Mouse (Mus musculus): ENCODE results near the gene D330045A20Rik. TPM values are rescaled to one million over a fixed set of nuclear protein-coding genes. Genes with fewer than 3 reads are reported as not detected.
"Not testable (repeated sequence)": the region's sequence is repeated elsewhere in the genome, so short reads cannot be mapped to it uniquely, and the experiment has no call there.

D330045A20Rik gene
- 3.9 and 4.2 TPM in 2 replicates for polyA plus RNA-seq (2015; fragmentation: Nextera tagmentation; extraction: Ambion mirVana)

GRCm38 (mm10) chrX:139480022-139480894 is at the start of gene D330045A20Rik:
D330045A20Rik (plus strand) TSS chrX:139480367.
- no peak for ATAC-seq
- H3K4me1 ChIP-seq (replicated peaks; ENCODE audit: control insufficient read depth, insufficient read depth, low read length), result no peaks in the 10 kb centered on the region
- no peaks in the 10 kb centered on the region for H3K36me3 ChIP-seq (ENCODE audit: control insufficient read depth, insufficient read depth)
- H3K4me2 ChIP-seq (replicated peaks; ENCODE audit: low read depth), result peak within 1 kb of the TSS; percentile 66
- H3K27ac ChIP-seq (ENCODE audit: low read depth, low read length), result no peak within 1 kb of the TSS
- no peaks in the 10 kb centered on the region for H3K9me3 ChIP-seq (ENCODE audit: control insufficient read depth)
- no peaks in the 10 kb centered on the region for H3K27me3 ChIP-seq (replicated peaks; ENCODE audit: control insufficient read depth, insufficient read depth, low read length)
- WGBS, result 23% methylated on average over 28 of the region's 28 CpGs
- H3K9ac ChIP-seq (ENCODE audit: low read depth, low read length), result no peak within 1 kb of the TSS
- TF ChIP-seq CTCF (IDR thresholded peaks at IDR 0.05; ENCODE audit: low read depth), result no peak
- peak within 1 kb of the TSS; percentile 32 for H3K4me3 ChIP-seq (ENCODE audit: low read depth, low read length)

- Histone ChIP-seq H3K27ac (ENCODE audit: low read depth, low read length) (no peak overlapping the region), H3K4me2 (replicated peaks; ENCODE audit: low read depth) (no peak overlapping the region), H3K4me1 (replicated peaks; ENCODE audit: control insufficient read depth, insufficient read depth, low read length) (no peaks in the 10 kb centered on the region), H3K4me3 (ENCODE audit: low read depth, low read length) (no peak overlapping the region), H3K9me3 (ENCODE audit: control insufficient read depth) (no peaks in the 10 kb centered on the region), H3K27me3 (replicated peaks; ENCODE audit: control insufficient read depth, insufficient read depth, low read length) (no peaks in the 10 kb centered on the region), H3K36me3 (ENCODE audit: control insufficient read depth, insufficient read depth) (no peaks in the 10 kb centered on the region), H3K9ac (ENCODE audit: low read depth, low read length) (no peak overlapping the region)
- no peak for TF ChIP-seq CTCF (IDR thresholded peaks at IDR 0.05; ENCODE audit: low read depth)
- WGBS, result 73% methylated on average over 2 of the region's 2 CpGs
- ATAC-seq, result no peak
Observed at GRCm38 (mm10) chrX:139432550-139432949, 47.6 kb upstream of the D330045A20Rik start.

- Histone ChIP-seq H3K4me2 (replicated peaks; ENCODE audit: low read depth) (no peak overlapping the region), H3K9ac (ENCODE audit: low read depth, low read length) (no peak overlapping the region), H3K27me3 (replicated peaks; ENCODE audit: control insufficient read depth, insufficient read depth, low read length) (no peaks in the 10 kb centered on the region), H3K4me1 (replicated peaks; ENCODE audit: control insufficient read depth, insufficient read depth, low read length) (no peaks in the 10 kb centered on the region), H3K36me3 (ENCODE audit: control insufficient read depth, insufficient read depth) (no peaks in the 10 kb centered on the region), H3K9me3 (ENCODE audit: control insufficient read depth) (no peaks in the 10 kb centered on the region), H3K4me3 (ENCODE audit: low read depth, low read length) (no peak overlapping the region), H3K27ac (ENCODE audit: low read depth, low read length) (no peak overlapping the region)
- ATAC-seq, result no peak
- 73% methylated on average over 2 of the region's 2 CpGs for WGBS
- TF ChIP-seq CTCF (IDR thresholded peaks at IDR 0.05; ENCODE audit: low read depth), result no peak
Observed at GRCm38 (mm10) chrX:139435202-139435601, 45.0 kb upstream of the D330045A20Rik start.

GRCm38 (mm10) chrX:139441057-139441456 is 39.1 kb upstream of the D330045A20Rik start:
- H3K27me3 ChIP-seq (replicated peaks; ENCODE audit: control insufficient read depth, insufficient read depth, low read length); ATAC-seq; H3K36me3 ChIP-seq (ENCODE audit: control insufficient read depth, insufficient read depth); H3K27ac ChIP-seq (ENCODE audit: low read depth, low read length); H3K9me3 ChIP-seq (ENCODE audit: control insufficient read depth); H3K9ac ChIP-seq (ENCODE audit: low read depth, low read length); H3K4me1 ChIP-seq (replicated peaks; ENCODE audit: control insufficient read depth, insufficient read depth, low read length); H3K4me3 ChIP-seq (ENCODE audit: low read depth, low read length); H3K4me2 ChIP-seq (replicated peaks; ENCODE audit: low read depth): not testable (repeated sequence)
- 92% methylated on average over 22 of the region's 22 CpGs for WGBS

GRCm38 (mm10) chrX:139456812-139457211 is 23.4 kb upstream of the D330045A20Rik start:
- 27% methylated on average over 2 of the region's 2 CpGs for WGBS
- no peak overlapping the region for H3K27ac ChIP-seq (ENCODE audit: low read depth, low read length)
- no peak overlapping the region for H3K4me2 ChIP-seq (replicated peaks; ENCODE audit: low read depth)
- no peak overlapping the region for H3K4me3 ChIP-seq (ENCODE audit: low read depth, low read length)
- H3K36me3 ChIP-seq (ENCODE audit: control insufficient read depth, insufficient read depth), result no peaks in the 10 kb centered on the region
- no peak overlapping the region for H3K9ac ChIP-seq (ENCODE audit: low read depth, low read length)
- no peak for ATAC-seq
- H3K27me3 ChIP-seq (replicated peaks; ENCODE audit: control insufficient read depth, insufficient read depth, low read length), result no peaks in the 10 kb centered on the region
- H3K4me1 ChIP-seq (replicated peaks; ENCODE audit: control insufficient read depth, insufficient read depth, low read length), result no peaks in the 10 kb centered on the region
- no peak for TF ChIP-seq CTCF (IDR thresholded peaks at IDR 0.05; ENCODE audit: low read depth)
- no peaks in the 10 kb centered on the region for H3K9me3 ChIP-seq (ENCODE audit: control insufficient read depth)

GRCm38 (mm10) chrX:139482083-139482482 is 1.9 kb downstream of the D330045A20Rik start:
- Histone ChIP-seq H3K4me1 (replicated peaks; ENCODE audit: control insufficient read depth, insufficient read depth, low read length) (no peaks in the 10 kb centered on the region), H3K4me2 (replicated peaks; ENCODE audit: low read depth) (peak overlapping the region; percentile 21; the same call in 1 of the 2 replicates), H3K4me3 (ENCODE audit: low read depth, low read length) (no peak overlapping the region), H3K9ac (ENCODE audit: low read depth, low read length) (no peak overlapping the region), H3K27me3 (replicated peaks; ENCODE audit: control insufficient read depth, insufficient read depth, low read length) (no peaks in the 10 kb centered on the region), H3K27ac (ENCODE audit: low read depth, low read length) (no peak overlapping the region), H3K9me3 (ENCODE audit: control insufficient read depth) (no peaks in the 10 kb centered on the region), H3K36me3 (ENCODE audit: control insufficient read depth, insufficient read depth) (no peaks in the 10 kb centered on the region)
- WGBS, result 33% methylated on average over 7 of the region's 7 CpGs
- ATAC-seq, result no peak
- TF ChIP-seq CTCF (IDR thresholded peaks at IDR 0.05; ENCODE audit: low read depth), result no peak

All from intestine, postnatal 0 days (tissue).